Mouse (Mus musculus) erythroblast, embryonic 14.5 days (primary cell): ENCODE data around the gene Tuba3b.

Experiments used
- GATA1 ChIP-seq: IDR thresholded peaks from 2 replicates; pipeline ENCODE4 v1.6.1; 2012; ENCODE audit warnings: low read length, inconsistent platforms, mixed read lengths
- TAL1 ChIP-seq: IDR thresholded peaks from 3 replicates; pipeline ENCODE4 v1.6.1; 2012; ENCODE audit warnings: low read length, inconsistent platforms, mixed read lengths

DNA sequence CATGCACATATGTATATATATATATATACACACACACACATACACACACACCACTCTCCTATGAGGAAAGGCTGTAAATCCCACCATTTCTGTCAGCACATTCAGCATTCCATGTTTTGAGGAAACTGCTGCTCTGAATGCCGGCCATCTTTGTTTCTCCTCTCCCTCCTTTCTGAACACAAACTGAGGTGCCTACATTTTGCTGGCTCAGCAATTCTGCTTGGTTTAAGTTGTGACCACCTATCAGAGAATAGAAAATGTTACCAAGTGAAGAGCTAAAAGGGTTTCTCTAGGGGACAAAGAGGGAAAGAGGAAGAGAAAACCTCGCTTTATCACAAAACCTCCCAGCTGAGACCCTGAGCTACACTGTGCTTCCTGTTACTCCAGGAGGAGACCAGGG, 18.9 kb downstream of the Tuba3b start:
- TF ChIP-seq GATA1 (no peak), TAL1 (no peak)
